Mouse (Mus musculus) lung, adult 2 months (tissue): ENCODE measurements around the gene Dock9.

Source experiments
- CTCF ChIP-seq: fragments of 200-500 bp; IDR thresholded peaks from 2 replicates; pipeline ENCODE4 v1.5.1; 2011; ENCODE audit warnings: mild to moderate bottlenecking, low read length, control low read depth; ENCODE audit not compliant: insufficient read depth
- POLR2A ChIP-seq: fragments of 200-500 bp; IDR thresholded peaks from 2 replicates; pipeline ENCODE4 v1.6.1; 2011; ENCODE audit warnings: low read depth, mild to moderate bottlenecking, control low read depth, low read length, borderline replicate concordance; ENCODE audit errors: extremely low read depth

- TF ChIP-seq POLR2A (no peak), CTCF (no peak)
These were observed 66.7 kb downstream of the Dock9 start for GRCm38 (mm10) chr14:121730966-121731365.
